Mouse (Mus musculus): ENCODE data around the gene Mup22.
"Not testable (repeated sequence)": the region's sequence is repeated elsewhere in the genome, so short reads cannot be mapped to it uniquely, and the experiment has no call there.

The Mup22 gene

DNA sequence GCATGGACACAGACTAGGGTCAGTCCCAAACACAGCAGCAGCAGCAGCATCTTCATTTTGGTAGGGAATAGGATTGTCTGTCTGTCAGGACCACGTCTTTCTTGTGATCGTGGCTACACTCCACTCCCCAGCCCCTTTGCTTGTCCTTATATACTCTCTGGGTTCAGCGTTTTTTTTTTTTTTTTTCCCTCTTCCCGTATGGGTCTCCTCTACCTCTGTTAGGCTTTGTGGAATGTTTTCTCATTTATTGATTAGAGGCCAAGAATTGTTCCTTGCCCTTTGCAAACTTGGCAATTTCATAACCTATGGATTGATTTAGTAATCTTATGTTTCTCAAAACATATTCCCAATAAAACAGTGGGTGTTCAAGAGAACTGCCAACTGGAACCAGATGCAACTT, at the start of gene Mup22:
Gene Mup22 (minus strand): TSS at position 101 of the 400 bp plus-strand sequence.
- not testable (repeated sequence) for DNase-seq

- not testable (repeated sequence) for DNase-seq
Measured at GRCm38 (mm10) chr4:60840889-60841288, 19.6 kb upstream of the Mup22 start.

All from lung, postnatal 36 days (tissue).